Mouse (Mus musculus) layer of hippocampus, postnatal 14 days (tissue): ENCODE results near the gene Kcnh2. TPM values are rescaled to one million over a fixed set of nuclear protein-coding genes. Genes with fewer than 3 reads are reported as not detected.

ENCODE experiments used
- total RNA-seq, 2 experiments: library from RNA; stranded (reverse); gene quantifications; 2 replicates each; pipeline ENCODE4 v1.2.3; 2021

Gene Kcnh2
- total RNA-seq, 2 experiments from 2014 or later = 17.9 to 19.2 TPM

Other genes starting within 250 kb of the Kcnh2 start
- 10 to 100 TPM in 1 of 2 experiments, 1 to 10 TPM in 1; 7.6 to 11.8 TPM for gene Nupl2, start 186.6 kb downstream of the Kcnh2 start, total RNA-seq
- 1 to 10 TPM; 9.4 to 10.0 TPM for gene Nos3, start 13.2 kb upstream of the Kcnh2 start, total RNA-seq
- gene Atg9b, start 40.5 kb upstream of the Kcnh2 start, total RNA-seq = 1 to 10 TPM; 2.8 to 3.4 TPM
- gene Abcb8, start 42.1 kb upstream of the Kcnh2 start, total RNA-seq = 10 to 100 TPM; 43.0 to 54.1 TPM
- under 1 TPM in 1 of 2 experiments, not detected in 1; 0.18 TPM for gene Asic3, start 61.8 kb upstream of the Kcnh2 start, total RNA-seq
- 100 to 1,000 TPM; 127 to 133 TPM for gene Cdk5, start 71.9 kb upstream of the Kcnh2 start, total RNA-seq
- 10 to 100 TPM; 33.0 to 45.8 TPM for gene Slc4a2, start 72.2 kb upstream of the Kcnh2 start, total RNA-seq
- 100 to 1,000 TPM; 113 to 116 TPM for gene Fastk, start 93.7 kb upstream of the Kcnh2 start, total RNA-seq
- 10 to 100 TPM; 23.1 to 27.5 TPM for gene Tmub1, start 96.2 kb upstream of the Kcnh2 start, total RNA-seq
- gene Agap3, start 100.6 kb upstream of the Kcnh2 start, total RNA-seq = 100 to 1,000 TPM; 540 to 568 TPM
- not detected for gene Gbx1, start 175.6 kb upstream of the Kcnh2 start, total RNA-seq
- under 1 TPM; 0.28 to 0.33 TPM for gene Asb10, start 189.4 kb upstream of the Kcnh2 start, total RNA-seq
- gene 4931409K22Rik, start 205.2 kb upstream of the Kcnh2 start, total RNA-seq = not detected
- gene Abcf2, start 225.9 kb upstream of the Kcnh2 start, total RNA-seq = 10 to 100 TPM; 59.9 to 61.5 TPM
- 10 to 100 TPM; 64.3 to 73.2 TPM for gene Chpf2, start 235.1 kb upstream of the Kcnh2 start, total RNA-seq